Mouse (Mus musculus) hindbrain, embryonic 11.5 days (tissue): ENCODE results near the gene Pkd1l2. TPM values are rescaled to one million over a fixed set of nuclear protein-coding genes. Genes with fewer than 3 reads are reported as not detected.
A peak's percentile ranks its signal among the peaks of the same experiment; 100 is the strongest.

ENCODE experiments used
- ATAC-seq: fragments of 200-750 bp; cut with Nextera tagmentation; 2 replicates; pipeline ENCODE4 v1.8.0; 2017; ENCODE audit warnings: mild to moderate bottlenecking, moderate TSS enrichment, moderate library complexity; ENCODE audit not compliant: low FRiP score
- DNase-seq: peaks from one replicate; pipeline ENCODE4 v3.0.0-alpha.2; 2015; ENCODE audit warnings: low spot score
- H3K27ac ChIP-seq: fragments of 300-500 bp; sonication (generic); 2 replicates; pipeline ENCODE4 v1.5.1; 2014; ENCODE audit warnings: mild to moderate bottlenecking, low read depth, low read length
- H3K27me3 ChIP-seq: fragments of 300-500 bp; sonication (generic); 2 replicates; pipeline ENCODE4 v1.6.1; 2014; ENCODE audit warnings: mild to moderate bottlenecking, low read length, moderate library complexity, mixed read lengths; ENCODE audit not compliant: control insufficient read depth, insufficient read depth
- H3K36me3 ChIP-seq: fragments of 300-500 bp; sonication (generic); 2 replicates; pipeline ENCODE4 v1.6.1; 2014; ENCODE audit warnings: mild to moderate bottlenecking, low read length, moderate library complexity, mixed read lengths; ENCODE audit not compliant: control insufficient read depth, insufficient read depth
- H3K4me1 ChIP-seq: fragments of 300-500 bp; sonication (generic); replicated peaks from 2 replicates; pipeline ENCODE4 v1.6.1; 2014; ENCODE audit warnings: low read length, mixed read lengths; ENCODE audit not compliant: control insufficient read depth, insufficient read depth
- H3K4me2 ChIP-seq: fragments of 300-500 bp; sonication (generic); replicated peaks from 2 replicates; pipeline ENCODE4 v1.6.1; 2014; ENCODE audit warnings: mild to moderate bottlenecking, low read depth, low read length
- H3K4me3 ChIP-seq: fragments of 300-500 bp; sonication (generic); 2 replicates; pipeline ENCODE4 v1.5.1; 2014; ENCODE audit warnings: low read depth, low read length
- H3K9ac ChIP-seq: fragments of 300-500 bp; sonication (generic); 2 replicates; pipeline ENCODE4 v1.6.1; 2014; ENCODE audit warnings: low read depth, low read length
- H3K9me3 ChIP-seq: fragments of 300-500 bp; sonication (generic); 2 replicates; pipeline ENCODE4 v1.6.1; 2016; ENCODE audit warnings: low read length; ENCODE audit not compliant: control insufficient read depth
- WGBS: fragments of 180-500 bp; shearing (Covaris S2); extraction: QIAGEN DNeasy Blood & Tissue Kit; methylation state at CpG from one replicate; pipeline ENCODE4 v1.1.7; 2014; 5-methylcytosine and 5-hydroxymethylcytosine counted together
- polyA plus RNA-seq: library from polyadenylated mRNA; unstranded; fragments of >200 nt; fragmentation: Nextera tagmentation; extraction: Ambion mirVana; gene quantifications from 2 replicates; pipeline ENCODE4 v1.2.1, GENCODE M21; 2014

Gene Pkd1l2
- polyA plus RNA-seq, 1 experiment from 2014 or later, result not detected

DNA sequence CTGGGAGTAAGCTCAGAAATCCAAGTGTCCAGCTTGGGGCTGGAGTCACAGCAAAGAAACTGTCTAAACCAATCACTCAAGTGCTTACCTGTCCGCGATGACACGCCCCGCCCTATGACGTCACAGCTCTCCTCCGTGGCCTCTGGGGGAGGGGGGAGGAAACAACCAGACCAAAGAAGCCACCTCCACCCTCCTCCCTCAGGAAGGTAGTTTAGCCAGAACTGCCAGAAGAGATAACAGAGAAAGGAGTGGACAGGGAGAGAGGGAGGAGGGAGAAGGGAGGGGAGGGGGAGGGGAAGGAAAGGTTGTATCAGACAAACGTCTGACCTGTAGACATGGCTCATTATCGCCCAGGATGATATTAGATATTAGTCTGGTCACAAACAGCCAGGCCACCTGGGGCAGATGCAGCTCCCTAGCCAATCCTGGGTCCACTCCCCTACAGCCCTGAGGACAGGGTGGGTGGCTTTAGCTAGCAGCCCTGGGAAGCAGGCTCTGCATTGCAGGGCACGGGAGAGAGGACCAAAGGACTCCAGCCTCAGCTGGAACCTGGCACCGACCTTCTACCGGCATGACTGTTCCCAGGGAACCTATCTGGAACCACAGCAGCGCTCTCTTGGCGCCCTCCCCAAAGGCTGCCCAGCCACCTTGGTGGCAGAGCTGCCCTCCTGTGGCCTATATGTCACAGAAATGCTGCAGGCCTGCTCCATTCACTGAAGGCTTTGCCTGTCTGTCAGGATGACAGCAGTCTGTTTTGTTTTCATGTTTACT lies 33.6 kb upstream of the Pkd1l2 start:
- ATAC-seq (no peak), DNase-seq (peak; percentile 17)
- no peaks in the 10 kb centered on the region for H3K36me3 ChIP-seq
- H3K9me3 ChIP-seq, result no peaks in the 10 kb centered on the region
- no peak overlapping the region for H3K4me3 ChIP-seq
- 0 out of 2 replicates have a peak overlapping the region, but pooled peaks have one; percentile 15 for H3K4me2 ChIP-seq
- H3K27ac ChIP-seq, result no peak overlapping the region
- no peaks in the 10 kb centered on the region for H3K27me3 ChIP-seq
- 10% methylated on average over 13 of the region's 13 CpGs for WGBS
- no peak overlapping the region for H3K9ac ChIP-seq
- no peaks in the 10 kb centered on the region; the same call in 1 of the 2 replicates for H3K4me1 ChIP-seq

DNA sequence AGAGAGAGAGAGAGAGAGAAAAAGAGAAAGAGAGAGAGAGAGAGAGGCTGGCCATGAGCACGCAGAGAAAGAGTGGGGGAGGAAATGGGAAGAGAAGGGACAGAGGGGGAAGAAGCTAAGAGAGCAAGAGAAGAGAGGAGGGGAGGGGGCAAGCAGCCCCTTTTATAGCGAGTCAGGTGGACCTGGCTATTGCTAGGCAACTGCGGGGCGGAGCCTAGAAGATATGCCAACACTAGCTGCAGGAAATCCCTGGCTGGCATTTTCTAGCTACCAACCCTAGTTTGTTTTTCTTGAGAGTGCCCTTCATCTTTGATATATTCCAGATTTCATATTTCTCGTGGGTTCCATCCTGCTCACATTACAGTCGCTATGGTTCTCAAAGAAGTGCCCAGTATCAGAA lies 32.8 kb upstream of the Pkd1l2 start:
- 45% methylated on average over 6 of the region's 6 CpGs for WGBS
- no peak overlapping the region for H3K4me3 ChIP-seq
- H3K27me3 ChIP-seq, result no peaks in the 10 kb centered on the region
- no peaks in the 10 kb centered on the region; the same call in 1 of the 2 replicates for H3K4me1 ChIP-seq
- no peak overlapping the region for H3K4me2 ChIP-seq
- no peak overlapping the region for H3K27ac ChIP-seq
- DNase-seq (peak; percentile 12), ATAC-seq (no peak)
- no peaks in the 10 kb centered on the region for H3K36me3 ChIP-seq
- H3K9me3 ChIP-seq, result no peaks in the 10 kb centered on the region
- H3K9ac ChIP-seq, result no peak overlapping the region

DNA sequence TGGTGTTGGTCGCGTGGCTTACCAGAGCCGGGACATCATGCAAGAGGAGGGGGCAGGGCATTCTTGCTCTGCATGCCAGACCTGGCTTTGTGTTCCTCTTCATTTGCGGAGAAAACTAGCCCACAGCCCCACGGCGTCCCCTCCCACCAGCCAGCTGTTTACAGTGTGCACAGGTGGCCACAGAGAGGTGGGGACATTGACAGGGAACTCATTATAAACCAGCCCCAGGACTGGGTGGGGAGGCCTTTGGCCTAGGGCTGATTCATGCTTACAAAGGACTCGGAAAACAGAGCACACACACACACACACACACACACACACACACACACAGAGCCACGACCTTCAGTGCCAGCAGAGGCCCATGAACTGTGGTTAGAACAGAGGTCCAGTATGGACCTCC lies 30.0 kb upstream of the Pkd1l2 start:
- 65% methylated on average over 8 of the region's 8 CpGs for WGBS
- H3K9ac ChIP-seq, result no peak overlapping the region
- H3K4me2 ChIP-seq, result no peak overlapping the region
- no peaks in the 10 kb centered on the region for H3K27me3 ChIP-seq
- H3K36me3 ChIP-seq, result no peaks in the 10 kb centered on the region
- no peak overlapping the region for H3K4me3 ChIP-seq
- H3K9me3 ChIP-seq, result no peaks in the 10 kb centered on the region
- no peak overlapping the region for H3K27ac ChIP-seq
- H3K4me1 ChIP-seq, result no peaks in the 10 kb centered on the region; the same call in 1 of the 2 replicates
- DNase-seq (no peak), ATAC-seq (no peak)

DNA sequence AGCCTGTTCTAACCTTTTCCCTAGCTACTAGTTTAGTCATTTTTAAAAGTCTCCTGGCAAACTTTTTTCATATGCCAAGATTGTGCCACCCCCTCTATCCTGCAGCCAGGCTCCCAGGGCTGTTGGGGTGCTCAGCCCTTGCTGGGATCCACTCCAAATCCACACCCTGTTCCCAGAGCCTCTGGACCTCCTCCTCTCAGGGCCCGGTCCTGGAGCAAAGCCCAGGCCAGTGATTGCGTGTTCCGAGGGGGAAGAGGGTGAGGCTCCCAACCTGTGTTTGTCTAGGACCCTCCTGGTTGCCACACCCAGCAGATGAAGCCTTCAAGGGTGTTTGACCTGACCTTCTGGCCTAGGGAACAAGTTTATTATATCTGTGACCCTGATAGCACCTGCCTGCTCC lies 29.4 kb upstream of the Pkd1l2 start:
- H3K9me3 ChIP-seq, result no peaks in the 10 kb centered on the region
- no peak for ATAC-seq
- no peak overlapping the region for H3K9ac ChIP-seq
- H3K27me3 ChIP-seq, result no peaks in the 10 kb centered on the region
- H3K4me3 ChIP-seq, result no peak overlapping the region
- H3K36me3 ChIP-seq, result no peaks in the 10 kb centered on the region
- 89% methylated on average over 3 of the region's 3 CpGs for WGBS
- no peak overlapping the region for H3K27ac ChIP-seq
- H3K4me2 ChIP-seq, result no peak overlapping the region
- DNase-seq, result no peak
- H3K4me1 ChIP-seq, result no peaks in the 10 kb centered on the region; the same call in 1 of the 2 replicates

DNA sequence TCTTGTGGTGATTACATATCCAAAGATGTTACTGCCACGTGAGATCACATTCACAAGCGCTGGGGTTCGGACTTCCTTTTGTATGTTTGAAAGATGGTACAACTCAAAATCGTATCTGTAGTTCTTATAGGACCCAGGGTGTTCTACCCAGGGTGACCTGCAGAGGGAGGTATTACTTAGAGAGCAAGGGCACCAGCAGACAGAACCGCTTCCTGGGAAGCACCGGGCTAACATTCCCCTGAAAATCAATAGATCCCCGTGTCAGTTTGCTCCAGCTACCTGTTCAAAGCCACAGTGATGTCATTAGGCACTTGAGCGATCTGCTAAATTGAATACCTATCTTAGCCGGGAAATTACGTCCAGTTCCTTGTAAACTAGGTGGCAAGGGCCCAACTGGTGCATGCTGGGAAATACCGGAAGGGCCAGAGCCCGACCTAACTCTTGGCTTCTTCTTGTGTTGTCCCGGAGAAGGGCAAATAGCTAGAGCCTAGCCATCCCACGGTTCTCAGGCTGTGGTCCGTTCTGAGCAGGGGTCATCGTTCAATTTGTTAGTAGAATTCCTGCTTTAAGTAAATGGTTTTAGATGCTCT lies 27.6 kb upstream of the Pkd1l2 start:
- DNase-seq (peak; percentile 54), ATAC-seq (no peak)
- H3K27me3 ChIP-seq, result no peaks in the 10 kb centered on the region
- H3K27ac ChIP-seq, result no peak overlapping the region
- no peak overlapping the region for H3K4me3 ChIP-seq
- no peak overlapping the region for H3K9ac ChIP-seq
- no peak overlapping the region for H3K4me2 ChIP-seq
- H3K4me1 ChIP-seq, result no peaks in the 10 kb centered on the region
- 57% methylated on average over 16 of the region's 16 CpGs for WGBS
- H3K36me3 ChIP-seq, result no peaks in the 10 kb centered on the region
- H3K9me3 ChIP-seq, result no peaks in the 10 kb centered on the region

DNA sequence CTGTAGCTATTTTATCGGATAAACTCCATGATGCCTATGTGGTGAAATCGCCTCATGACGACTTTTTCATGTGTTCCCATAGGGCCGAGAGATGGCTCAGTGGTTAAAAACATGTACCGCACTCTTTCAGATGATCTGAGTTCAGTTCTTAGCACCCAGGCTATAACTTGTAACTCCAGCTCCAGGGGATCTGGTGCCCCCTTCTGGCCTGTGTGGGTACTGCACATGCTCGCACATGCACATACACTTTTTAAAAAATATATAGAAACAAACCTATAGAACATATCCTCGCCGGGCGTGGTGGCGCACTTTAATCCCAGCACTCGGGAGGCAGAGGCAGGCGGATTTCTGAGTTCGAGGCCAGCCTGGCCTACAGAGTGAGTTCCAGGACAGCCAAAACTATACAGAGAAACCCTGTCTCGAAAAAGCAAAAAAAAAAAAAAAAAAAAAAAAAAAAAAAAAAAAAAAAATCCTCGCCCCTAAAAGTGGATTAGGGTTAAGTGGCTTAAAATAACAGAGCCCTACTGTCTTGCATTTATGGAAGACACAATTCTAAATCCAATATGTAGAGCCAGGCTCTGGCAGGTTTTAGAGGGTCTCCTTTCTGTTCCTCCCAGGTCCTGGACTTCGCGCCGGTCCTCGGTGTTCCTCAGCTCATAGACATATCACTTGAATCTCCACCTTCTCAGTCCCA lies 26.9 kb upstream of the Pkd1l2 start:
- ATAC-seq (no peak), DNase-seq (no peak)
- Histone ChIP-seq H3K27ac (no peak overlapping the region), H3K4me2 (no peak overlapping the region), H3K27me3 (no peaks in the 10 kb centered on the region), H3K4me3 (no peak overlapping the region), H3K9me3 (no peaks in the 10 kb centered on the region), H3K9ac (no peak overlapping the region), H3K4me1 (no peaks in the 10 kb centered on the region), H3K36me3 (no peaks in the 10 kb centered on the region)
- 91% methylated on average over 19 of the region's 19 CpGs for whole genome bisulfite sequencing

DNA sequence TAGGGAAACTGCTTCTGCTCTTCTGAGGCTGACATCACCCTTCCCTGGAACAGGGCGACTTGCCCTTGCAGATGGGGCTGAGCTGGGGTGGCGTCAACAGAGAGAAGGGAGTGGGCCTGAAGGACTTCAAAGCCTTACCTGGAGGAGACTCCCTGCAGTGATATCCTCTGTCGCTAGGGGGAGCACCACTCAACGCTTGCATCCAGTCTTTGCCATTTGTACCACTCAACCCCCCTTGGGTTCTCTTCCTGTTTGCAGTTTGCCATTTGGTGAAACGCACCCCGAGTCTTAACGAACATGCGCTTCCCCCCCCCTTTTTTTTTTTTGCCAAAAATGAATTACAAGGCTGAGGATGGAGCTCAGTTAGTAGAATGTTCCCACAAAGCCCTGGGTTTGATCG lies 25.3 kb upstream of the Pkd1l2 start:
- Histone ChIP-seq H3K4me2 (no peak overlapping the region), H3K4me3 (no peak overlapping the region), H3K4me1 (no peaks in the 10 kb centered on the region), H3K36me3 (no peaks in the 10 kb centered on the region), H3K27ac (no peak overlapping the region), H3K27me3 (no peaks in the 10 kb centered on the region), H3K9me3 (no peaks in the 10 kb centered on the region), H3K9ac (no peak overlapping the region)
- WGBS, result 26% methylated on average over 9 of the region's 9 CpGs
- peak; percentile 75 for DNase-seq
- ATAC-seq, result no peak

DNA sequence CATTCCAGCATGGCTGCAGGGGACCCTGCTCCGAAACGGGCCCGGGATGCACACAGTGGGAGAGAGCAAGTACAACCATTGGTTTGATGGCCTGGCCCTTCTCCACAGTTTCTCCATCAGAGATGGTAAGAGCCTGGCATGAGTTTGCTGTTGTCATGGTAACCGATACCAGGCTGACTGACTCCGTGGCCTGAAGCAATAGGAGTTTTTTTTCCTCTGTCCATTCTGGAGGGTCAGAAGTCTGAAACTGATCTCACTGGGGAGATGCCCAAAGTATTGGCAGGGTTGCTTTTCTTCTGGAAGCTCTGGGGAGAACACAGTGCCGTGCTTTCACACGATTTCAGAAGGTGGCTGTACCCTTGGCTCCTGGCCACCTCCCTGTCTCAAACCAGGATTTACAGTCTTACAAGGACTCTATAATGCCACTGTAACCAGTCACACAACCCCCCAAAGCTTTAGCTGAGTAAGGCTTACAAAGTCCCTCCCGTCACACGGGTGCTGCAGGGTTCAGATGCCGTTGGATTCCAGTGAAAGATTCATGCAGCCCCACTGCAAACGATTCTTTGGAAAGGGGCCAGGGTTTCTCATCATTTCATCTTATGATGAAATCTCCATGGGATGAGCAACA lies 15.4 kb upstream of the Pkd1l2 start:
- H3K27me3 ChIP-seq, result no peaks in the 10 kb centered on the region
- ATAC-seq, result no peak
- no peak overlapping the region for H3K4me3 ChIP-seq
- no peaks in the 10 kb centered on the region for H3K9me3 ChIP-seq
- no peak overlapping the region for H3K27ac ChIP-seq
- H3K36me3 ChIP-seq, result no peaks in the 10 kb centered on the region
- no peak overlapping the region for H3K4me2 ChIP-seq
- H3K9ac ChIP-seq, result no peak overlapping the region
- WGBS, result 65% methylated on average over 11 of the region's 11 CpGs
- no peak for DNase-seq
- no peaks in the 10 kb centered on the region; the same call in 1 of the 2 replicates for H3K4me1 ChIP-seq
